Mouse (Mus musculus) retina, adult 2 months (tissue): ENCODE results near the gene Elmod1.
A peak's percentile ranks its signal among the peaks of the same experiment; 100 is the strongest.
"Not testable (repeated sequence)": the region's sequence is repeated elsewhere in the genome, so short reads cannot be mapped to it uniquely, and the experiment has no call there.

ENCODE experiments used
- DNase-seq: peaks from one replicate; pipeline ENCODE4 v3.0.0-alpha.2; 2012; ENCODE audit warnings: low read depth, low spot score

Gene Elmod1

GRCm38 (mm10) chr9:53975122-53975518, at the start of gene Elmod1:
TSS of gene Elmod1 (minus strand) at chr9:53975301.
- peak; percentile 64 for DNase-seq

DNA sequence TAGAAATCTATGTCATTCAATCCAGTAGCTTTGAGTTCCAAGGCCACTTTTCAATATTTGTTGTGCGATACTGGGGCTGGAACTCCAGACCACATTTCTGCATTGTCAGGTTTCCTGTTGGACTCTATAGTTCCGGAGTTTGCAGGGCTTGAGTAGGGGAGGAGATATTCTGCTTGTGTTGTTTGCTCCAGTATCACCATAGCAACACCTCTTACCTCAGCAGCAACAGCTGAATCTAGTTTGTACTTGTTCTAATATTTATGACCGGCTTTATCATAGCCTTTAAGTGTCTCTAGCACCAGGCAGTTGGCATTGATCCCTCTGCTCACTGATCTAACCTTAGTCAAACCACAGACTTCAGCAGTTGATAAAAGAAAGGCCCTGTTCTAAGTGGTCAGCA, 47.7 kb upstream of the Elmod1 start:
- DNase-seq = no peak

- DNase-seq = no peak
Measured at GRCm38 (mm10) chr9:53994528-53994927, 19.4 kb upstream of the Elmod1 start.

DNA sequence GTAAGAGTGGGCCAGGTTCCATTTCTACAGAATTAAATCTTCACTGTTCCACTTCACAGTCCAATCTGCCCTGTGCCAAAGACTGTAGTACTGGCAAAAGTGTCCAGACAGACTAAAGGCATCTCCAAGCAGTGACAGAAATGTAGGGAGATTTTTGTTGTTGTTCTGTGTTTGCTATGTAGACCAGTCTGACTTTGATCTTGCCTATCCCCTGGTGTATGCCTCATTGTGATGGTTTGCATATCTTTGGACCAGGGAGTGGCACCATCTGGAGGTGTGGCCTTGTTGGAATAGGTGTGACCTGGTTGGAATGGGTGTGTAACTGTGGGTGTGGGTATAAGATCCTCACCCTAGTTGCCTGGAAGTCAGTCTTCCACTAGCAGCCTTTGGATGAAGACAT, 17.5 kb upstream of the Elmod1 start:
- not testable (repeated sequence) for DNase-seq

GRCm38 (mm10) chr9:53990921-53991320, 15.8 kb upstream of the Elmod1 start:
- no peak for DNase-seq

DNA sequence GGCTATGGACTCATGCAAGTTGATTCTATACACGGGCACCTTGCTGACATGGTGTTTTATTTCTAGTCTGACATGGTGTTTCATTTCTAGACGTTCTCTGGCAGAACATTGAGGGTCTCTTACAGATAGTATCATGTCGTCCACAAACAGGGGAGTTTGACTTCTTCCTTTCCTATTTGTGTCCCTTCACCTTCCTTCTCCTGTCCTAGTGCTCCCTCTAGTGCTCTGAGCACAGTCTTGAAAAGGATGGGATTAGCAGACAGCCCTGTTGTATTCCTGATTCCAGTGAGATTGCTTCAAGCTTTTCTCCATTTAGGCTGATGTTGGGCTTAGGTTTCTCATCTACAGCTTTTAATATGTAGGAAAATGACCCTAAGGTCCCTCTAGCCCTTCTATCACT, 11.9 kb upstream of the Elmod1 start:
- no peak for DNase-seq

- DNase-seq = no peak
Measured at GRCm38 (mm10) chr9:53984868-53985267, 9.8 kb upstream of the Elmod1 start.

- DNase-seq = peak; percentile 53
Measured at GRCm38 (mm10) chr9:53974328-53975121, 576 bp downstream of the Elmod1 start.

GRCm38 (mm10) chr9:53973929-53974327, 1.2 kb downstream of the Elmod1 start:
- no peak for DNase-seq

DNA sequence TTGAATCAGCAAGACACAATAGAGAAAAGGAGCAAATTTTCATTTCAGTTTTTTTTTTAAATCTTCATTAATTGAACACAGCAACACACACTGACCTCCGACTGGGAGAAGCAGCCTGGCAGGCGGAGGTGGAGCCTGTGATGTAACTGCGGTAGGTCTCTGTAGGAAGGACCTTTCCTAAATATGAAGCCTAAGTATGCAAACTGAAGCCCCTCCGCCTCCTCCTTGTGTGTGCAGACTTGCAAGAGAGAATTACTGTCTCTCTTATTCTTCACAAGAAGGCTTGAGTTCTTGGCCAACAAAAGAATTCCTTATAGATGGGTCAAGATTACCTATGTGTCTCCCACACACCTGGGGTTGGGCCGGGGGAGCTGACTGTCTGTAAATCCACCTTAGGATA, 1.9 kb downstream of the Elmod1 start:
- DNase-seq = no peak

DNA sequence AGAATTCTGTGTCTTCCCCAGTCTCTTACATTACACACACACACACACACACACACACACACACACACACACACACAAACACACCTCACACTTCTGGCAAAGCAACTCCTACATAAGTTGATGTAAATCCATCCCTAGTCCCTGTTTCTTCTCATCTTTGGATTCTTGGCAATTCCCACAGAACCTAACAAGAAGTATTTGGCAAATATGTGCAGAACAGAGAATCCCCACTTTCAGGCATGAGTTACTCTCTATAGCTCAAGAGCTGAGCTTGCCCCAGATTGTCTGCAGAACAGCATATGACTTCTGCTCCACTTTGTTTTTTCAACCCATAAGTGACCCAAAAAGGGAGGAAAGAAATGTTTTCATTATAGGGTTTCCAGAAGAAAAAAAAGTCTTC, 2.7 kb downstream of the Elmod1 start:
- no peak for DNase-seq

DNA sequence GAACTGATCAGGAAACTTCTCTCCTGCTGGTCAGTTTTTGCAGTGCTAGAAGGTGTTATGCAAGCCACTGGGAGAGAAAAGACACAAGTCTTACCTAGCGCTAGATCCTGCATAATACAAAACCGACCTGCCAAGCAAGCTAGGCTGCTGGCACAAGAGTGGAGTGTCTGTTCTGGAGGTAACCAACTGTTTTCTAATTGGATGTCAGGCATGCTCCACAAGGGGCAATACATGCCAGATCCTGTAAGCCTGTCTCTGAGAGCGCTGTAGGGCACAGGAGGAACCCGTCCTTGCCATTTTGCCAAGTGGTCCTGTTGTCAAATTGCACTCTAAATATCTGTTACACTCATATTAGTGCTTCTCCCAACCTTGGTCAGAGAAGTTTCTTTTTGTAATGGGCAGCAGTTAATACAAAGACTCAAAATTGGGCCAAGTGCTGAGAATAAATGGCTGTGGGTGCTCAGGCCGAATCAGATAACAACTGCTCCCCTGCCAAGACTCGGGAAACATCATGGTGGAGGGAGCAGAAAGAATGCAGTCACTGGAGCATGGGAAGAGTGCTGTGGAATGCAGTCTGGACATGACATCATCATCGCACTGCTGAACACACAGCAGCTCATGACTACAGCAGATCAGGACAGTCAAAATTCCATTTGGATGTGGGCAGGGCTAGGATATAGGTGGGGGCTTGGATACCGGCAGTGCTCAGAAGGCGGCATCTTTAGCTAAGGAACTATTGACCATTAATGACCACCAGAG, 7.3 kb downstream of the Elmod1 start:
- DNase-seq = no peak

DNA sequence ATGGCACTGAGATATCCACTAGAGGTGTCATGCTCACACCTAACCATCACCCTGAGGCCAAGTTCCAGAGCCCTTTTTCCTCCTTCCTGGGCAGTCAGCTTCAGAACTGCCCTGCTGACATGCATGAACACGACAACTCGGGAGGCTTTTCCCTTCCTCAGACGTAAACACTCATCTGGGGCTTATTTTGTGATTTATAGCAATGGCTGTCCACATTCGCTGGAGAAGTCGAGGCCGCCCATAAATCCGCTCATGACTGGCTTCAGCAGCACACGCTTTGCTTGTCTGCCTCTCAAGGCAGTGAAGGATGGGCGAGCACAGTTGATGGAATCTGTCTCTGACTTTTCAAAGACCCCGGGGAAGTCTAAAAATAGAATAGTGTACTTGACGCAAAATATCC, 18.1 kb downstream of the Elmod1 start:
- no peak for DNase-seq

DNA sequence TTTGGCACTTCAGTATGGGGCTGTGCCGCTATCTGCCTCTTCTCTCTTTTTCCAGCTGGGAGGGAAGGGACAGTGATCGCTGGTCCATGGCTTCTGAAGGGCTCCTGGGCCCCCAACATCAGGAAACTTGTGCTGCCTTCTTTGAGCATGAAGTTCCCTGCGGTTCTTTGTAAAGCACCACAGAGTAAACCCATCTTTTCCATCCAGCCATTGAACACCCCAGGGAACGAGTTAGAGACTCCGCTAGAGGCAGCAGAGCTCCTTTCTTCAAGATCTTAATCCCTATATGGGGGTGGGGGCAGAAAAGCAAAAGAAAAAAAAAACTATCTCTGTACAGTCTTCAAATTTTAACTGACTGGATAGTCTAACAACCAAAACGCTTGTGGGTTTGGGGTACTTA, 20.2 kb downstream of the Elmod1 start:
- DNase-seq = no peak

DNA sequence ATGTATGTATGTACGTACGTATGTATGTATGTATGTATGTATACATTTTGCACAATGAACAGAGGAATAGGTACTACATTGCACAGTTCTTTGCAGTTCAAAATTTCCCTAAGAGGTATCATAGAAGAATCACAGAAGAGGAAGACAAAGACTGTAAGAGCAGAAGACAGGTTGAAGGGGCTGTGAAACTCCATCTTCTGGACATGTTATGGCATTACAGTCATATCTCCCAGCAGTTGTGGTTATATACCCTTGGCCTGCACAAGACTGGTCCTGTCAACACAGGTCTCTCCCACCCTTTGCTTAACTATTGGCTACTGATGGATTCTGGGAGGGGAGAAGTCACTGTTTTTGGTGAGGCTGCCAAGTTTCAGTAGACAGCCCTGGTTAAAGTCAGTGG, 27.6 kb downstream of the Elmod1 start:
- no peak for DNase-seq

- no peak for DNase-seq
Measured at GRCm38 (mm10) chr9:53938555-53938954, 36.5 kb downstream of the Elmod1 start.

DNA sequence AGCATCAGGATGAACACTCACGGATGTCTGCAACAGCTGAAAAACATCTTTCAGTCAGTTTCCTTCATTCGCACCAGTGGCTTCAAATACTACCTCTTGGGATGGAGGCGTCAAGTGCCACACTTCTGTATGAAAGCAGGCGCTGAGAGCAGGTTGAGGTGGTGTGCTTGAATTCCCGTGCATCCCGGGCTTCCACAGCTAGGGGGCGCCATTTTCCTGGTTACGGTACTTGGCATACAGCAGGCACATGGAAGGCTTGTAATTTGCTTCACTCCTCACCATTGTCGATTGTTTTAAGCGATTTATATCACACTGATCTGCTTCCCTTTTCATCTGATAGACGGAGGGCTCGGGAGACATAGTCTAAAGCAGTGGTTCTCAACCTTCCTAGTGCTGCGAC, 40.9 kb downstream of the Elmod1 start:
- peak; percentile 39 for DNase-seq

GRCm38 (mm10) chr9:53933375-53933774, 41.7 kb downstream of the Elmod1 start:
- no peak for DNase-seq

DNA sequence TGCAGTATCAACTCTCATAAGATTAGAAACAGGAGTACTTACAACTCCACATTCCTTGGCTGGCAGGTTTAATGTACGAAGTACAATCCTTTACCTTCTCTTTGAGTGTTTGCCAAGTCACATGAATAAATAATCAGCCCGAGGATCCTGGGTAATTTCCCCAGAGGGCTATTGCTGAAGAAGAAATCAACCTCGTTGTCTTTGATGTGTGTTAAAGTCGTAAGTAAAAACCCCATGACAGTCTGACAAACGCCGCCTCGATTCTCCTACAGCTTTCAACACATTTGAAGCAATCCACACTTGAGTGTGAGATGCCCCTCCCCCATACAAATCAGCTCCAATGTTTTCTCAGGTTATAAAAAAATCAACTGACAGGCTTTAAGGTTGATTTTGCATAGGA, 44.2 kb downstream of the Elmod1 start:
- no peak for DNase-seq

GRCm38 (mm10) chr9:53921061-53921460, 54.0 kb downstream of the Elmod1 start:
- no peak for DNase-seq

DNA sequence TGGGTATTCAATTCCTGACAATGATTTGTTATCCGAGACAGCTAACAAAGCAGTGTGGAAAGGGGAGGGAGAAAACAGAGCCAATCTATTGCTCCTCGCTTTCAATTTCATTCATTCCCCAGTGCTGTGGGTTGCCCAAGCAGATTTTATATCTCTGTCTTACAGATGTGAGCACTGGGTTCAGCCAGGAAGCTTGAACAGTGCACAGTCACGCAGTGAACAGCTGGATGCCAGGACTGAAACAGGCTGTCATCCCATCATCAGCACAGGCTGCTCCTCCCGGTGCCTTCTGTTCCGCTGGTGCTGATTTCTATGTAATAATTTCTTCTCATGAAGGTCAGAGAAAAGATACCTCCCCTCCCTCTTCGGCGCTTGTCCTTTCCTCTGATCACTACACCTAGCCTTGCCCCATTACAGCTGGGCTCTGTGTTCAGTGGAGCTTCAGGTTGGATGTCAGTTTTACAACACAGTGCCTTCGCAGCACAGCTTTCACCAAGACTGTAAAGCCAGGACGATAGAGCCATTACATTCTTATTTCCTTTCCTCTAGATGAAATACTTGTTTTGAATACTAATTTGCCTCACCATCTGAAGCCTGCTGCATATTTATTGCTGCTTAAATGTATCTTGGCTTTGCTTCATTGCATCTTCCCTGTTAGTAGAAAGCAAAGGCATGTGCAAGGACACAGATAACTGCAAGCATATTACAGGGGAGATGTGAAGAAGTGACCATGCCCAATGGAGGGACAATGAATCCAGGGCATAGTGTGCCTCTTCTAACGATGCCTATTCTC, 59.0 kb downstream of the Elmod1 start:
- DNase-seq = no peak

DNA sequence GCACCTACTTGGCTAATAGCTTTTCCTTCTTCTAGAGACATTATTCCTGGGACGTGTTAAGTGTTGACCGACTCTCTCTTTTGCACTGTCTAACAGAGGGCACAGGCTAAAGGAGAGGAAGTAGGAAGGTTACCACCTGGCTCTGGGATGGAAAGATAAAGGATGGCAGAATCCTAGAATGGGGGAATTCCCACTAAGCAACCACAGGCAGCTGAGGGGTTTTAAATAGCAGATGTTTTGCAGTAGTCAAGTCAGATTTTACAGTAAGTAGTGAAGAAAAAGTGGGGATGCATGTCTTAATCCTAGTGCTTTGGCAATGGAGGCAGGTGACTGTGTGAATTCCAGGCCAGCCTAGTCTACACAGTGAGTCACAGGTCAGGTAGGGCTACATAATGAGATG, 64.3 kb downstream of the Elmod1 start:
- DNase-seq = no peak
